Mouse (Mus musculus) sigmoid colon, adult 10 weeks (tissue): ENCODE results near the gene H2-DMb1. TPM values are rescaled to one million over a fixed set of nuclear protein-coding genes. Genes with fewer than 3 reads are reported as not detected.

Experiments used
- polyA plus RNA-seq: library from polyadenylated mRNA; stranded (reverse); fragments of 350-450 nt; fragmentation: Illumina TruSeq; extraction: RNeasy Lipid Tissue Mini Kit (QIAGEN cat#74804); gene quantifications from one replicate; pipeline ENCODE4 v1.2.3, GENCODE M21; 2014; ENCODE audit warnings: low read depth, low replicate concordance

The H2-DMb1 gene
- polyA plus RNA-seq: 6.3 TPM

GRCm38 (mm10) chr17:34152923-34153322 is at the start of gene H2-DMb1:
TSS of gene H2-DMb1 (plus strand) at chr17:34153072.

DNA sequence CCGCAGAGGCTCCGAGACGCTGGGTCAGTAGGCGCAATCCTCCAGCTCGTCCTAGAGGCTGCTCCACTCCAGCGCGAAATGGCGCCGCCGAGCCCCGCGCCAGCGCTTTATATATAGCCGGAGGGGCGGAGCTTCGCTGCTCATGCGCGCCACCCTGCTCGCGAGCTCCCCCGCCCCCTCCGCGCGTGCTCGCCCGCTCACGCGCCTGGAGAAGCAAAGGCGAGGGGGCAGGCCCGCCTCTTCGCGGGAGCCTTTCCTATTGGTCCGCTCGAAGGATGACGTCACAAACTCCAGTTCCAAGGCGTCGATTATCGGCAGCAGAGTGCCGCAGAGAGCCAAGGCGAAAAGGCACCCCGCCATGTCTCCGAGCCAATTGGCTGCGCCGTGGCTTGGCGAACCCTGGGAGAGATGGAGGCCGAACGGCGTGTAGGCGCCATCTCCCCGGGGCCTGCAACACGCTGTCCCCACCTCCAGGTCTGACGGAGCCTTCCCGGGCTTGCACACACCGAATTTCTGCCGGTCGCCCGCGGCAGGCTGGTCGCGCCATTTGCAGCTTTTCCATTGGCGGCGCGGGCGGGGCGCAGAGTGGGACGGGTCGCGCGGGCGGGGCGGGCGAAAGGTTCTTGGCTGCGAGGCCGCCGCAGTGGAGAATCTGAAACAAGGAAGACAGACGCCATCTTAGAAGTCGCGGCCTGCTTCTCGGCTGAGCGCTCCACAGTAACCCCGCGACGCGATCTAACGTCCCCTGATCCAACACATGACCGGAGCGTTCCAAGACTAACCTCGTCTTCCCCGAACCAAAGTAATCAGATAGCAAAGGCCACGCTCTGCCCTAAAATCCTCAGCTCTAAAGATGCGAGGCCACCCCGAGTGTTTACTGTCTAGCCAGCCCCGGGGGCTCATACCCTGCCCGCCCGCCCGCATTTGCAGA is 33.4 kb upstream of the H2-DMb1 start, which contains the start of gene H2-DMa:
Gene H2-DMa, plus strand, starts transcription at position 293 of the 931 bp plus-strand sequence.

GRCm38 (mm10) chr17:34122188-34122984 is 30.5 kb upstream of the H2-DMb1 start, which contains the start of gene Brd2:
TSS of gene Brd2 (minus strand) at chr17:34122634.

DNA sequence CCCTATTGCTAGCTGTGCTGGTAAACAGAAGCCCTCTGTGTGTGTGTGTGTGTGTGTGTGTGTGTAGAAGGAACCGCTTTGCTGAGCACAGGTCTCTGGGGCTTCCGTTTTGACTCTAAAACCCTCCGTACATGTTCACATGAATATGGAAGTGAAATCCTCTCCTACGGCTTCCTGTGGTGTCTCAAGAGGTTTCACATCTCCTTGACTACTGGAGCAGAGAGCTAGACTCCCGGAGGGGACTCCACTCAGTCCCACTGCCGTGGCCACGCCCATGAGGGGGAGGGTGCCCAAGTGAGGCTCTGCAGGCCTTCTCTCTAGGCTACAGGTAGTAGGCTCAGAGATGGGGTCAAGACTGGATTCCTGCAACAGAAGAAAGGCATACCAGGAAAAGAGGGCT is 9.8 kb upstream of the H2-DMb1 start, which contains the start of gene H2-DMb2:
Gene H2-DMb2, plus strand, starts transcription at position 275 of the 400 bp plus-strand sequence.

GRCm38 (mm10) chr17:34187261-34187916 is 34.5 kb downstream of the H2-DMb1 start, which contains the start of the genes Tap1 and Psmb9:
TSS of gene Tap1 (plus strand) at chr17:34187553.
TSS of gene Psmb9 (minus strand) at chr17:34187764.

DNA sequence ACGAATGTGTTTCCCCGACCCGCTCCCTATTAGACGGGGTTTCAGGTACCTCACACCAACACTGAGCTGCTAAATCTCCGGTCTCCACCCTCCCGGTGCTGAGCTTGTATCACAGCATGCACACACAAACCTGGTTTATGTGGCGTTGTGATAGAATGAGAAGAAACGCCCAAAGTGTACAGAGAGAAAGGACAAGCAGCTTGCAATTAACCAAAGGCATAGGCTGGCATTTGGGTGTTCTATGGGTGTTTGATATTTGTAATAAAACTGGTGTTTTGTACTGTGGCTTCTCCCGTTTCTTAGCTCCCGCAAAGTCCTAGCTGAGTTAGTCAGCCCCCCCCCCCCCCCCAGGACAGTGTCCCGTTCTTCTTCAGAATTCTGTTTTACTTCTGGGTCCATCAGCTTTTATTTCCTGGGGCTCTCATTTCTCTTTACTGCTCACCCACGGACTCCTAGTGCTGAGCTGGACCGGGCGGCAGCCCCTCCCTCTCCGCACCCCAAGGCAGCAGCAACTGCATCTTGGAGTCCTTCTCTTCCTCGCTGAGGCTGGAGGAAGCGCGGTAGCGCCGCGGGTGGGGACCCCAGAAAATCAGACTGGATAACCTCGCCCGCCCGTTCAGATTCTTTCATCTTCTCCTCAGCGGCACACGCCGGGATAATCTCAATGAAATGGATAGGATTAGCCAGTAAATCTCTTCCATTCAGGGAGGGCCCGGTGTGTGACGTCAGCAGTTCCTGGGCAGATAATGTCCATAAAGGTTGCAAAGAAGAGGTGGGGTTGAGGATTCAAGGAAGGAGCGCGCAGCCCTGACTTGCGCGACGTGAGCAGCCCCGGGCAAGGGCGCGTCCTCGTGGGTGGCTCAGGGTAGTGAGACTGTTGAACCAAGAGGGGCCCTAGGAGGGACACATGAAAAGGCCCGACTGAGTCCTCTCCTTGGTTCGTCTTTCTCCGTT is 44.3 kb downstream of the H2-DMb1 start, which contains the start of gene Psmb8:
Gene Psmb8, plus strand, starts transcription at position 781 of the 954 bp plus-strand sequence.

DNA sequence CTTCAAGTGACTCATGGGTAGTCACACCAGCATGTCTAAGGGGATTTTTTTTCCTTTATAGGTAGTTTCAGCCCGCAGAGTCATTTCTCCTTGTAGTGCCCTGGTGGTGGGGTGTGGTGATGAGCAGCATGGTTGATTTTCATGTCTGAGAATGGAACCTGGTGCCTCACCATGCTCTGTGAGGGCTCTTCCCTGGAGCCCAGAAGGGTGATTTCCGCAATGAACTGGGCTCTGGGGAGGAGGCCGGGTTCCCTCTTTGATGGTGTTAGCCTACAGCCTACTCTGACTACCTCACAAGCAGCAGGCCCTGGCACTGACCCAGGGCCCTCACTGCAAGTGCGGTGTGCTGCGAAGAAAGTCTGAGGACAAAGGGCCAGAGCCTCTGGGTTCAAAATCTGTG is 50.6 kb downstream of the H2-DMb1 start, which contains the start of gene Tap2:
Gene Tap2, plus strand, starts transcription at position 84 of the 400 bp plus-strand sequence.

Other genes starting within 250 kb of the H2-DMb1 start
- gene Platr17, start 247.9 kb upstream of the H2-DMb1 start, polyA plus RNA-seq: not detected
- 6.5 TPM for gene Daxx, start 243.7 kb upstream of the H2-DMb1 start, polyA plus RNA-seq
- gene Tapbp, start 237.2 kb upstream of the H2-DMb1 start, polyA plus RNA-seq: 54.8 TPM
- gene Zbtb22, start 237.2 kb upstream of the H2-DMb1 start, polyA plus RNA-seq: 1.8 TPM
- gene Rgl2, start 223.5 kb upstream of the H2-DMb1 start, polyA plus RNA-seq: 8.0 TPM
- 8.4 TPM for gene Pfdn6, start 212.7 kb upstream of the H2-DMb1 start, polyA plus RNA-seq
- gene Wdr46, start 212.4 kb upstream of the H2-DMb1 start, polyA plus RNA-seq: 0.25 TPM
- 0.38 TPM for gene B3galt4, start 201.6 kb upstream of the H2-DMb1 start, polyA plus RNA-seq
- gene Vps52, start 197.3 kb upstream of the H2-DMb1 start, polyA plus RNA-seq: 4.8 TPM
- 34.2 TPM for gene Rps18, start 197.1 kb upstream of the H2-DMb1 start, polyA plus RNA-seq
- gene H2-K1, start 152.7 kb upstream of the H2-DMb1 start, polyA plus RNA-seq: 407 TPM
- gene Ring1, start 128.4 kb upstream of the H2-DMb1 start, polyA plus RNA-seq: 1.8 TPM
- gene H2-Ke6, start 125.0 kb upstream of the H2-DMb1 start, polyA plus RNA-seq: 1.2 TPM
- gene Slc39a7, start 121.4 kb upstream of the H2-DMb1 start, polyA plus RNA-seq: 0.88 TPM
- 1.5 TPM for gene Rxrb, start 121.3 kb upstream of the H2-DMb1 start, polyA plus RNA-seq
- gene Col11a2, start 113.6 kb upstream of the H2-DMb1 start, polyA plus RNA-seq: 0.19 TPM
- gene H2-Oa, start 60.7 kb upstream of the H2-DMb1 start, polyA plus RNA-seq: not detected
- 1.8 TPM for gene H2-DMa, start 33.5 kb upstream of the H2-DMb1 start, polyA plus RNA-seq
- 212 TPM for gene Brd2, start 30.4 kb upstream of the H2-DMb1 start, polyA plus RNA-seq
- 6.1 TPM for gene H2-DMb2, start 9.8 kb upstream of the H2-DMb1 start, polyA plus RNA-seq
- 4.0 TPM for gene Tap1, start 34.5 kb downstream of the H2-DMb1 start, polyA plus RNA-seq
- 7.7 TPM for gene Psmb9, start 34.7 kb downstream of the H2-DMb1 start, polyA plus RNA-seq
- 4.4 TPM for gene Psmb8, start 44.6 kb downstream of the H2-DMb1 start, polyA plus RNA-seq
- not detected for gene Tap2, start 50.5 kb downstream of the H2-DMb1 start, polyA plus RNA-seq
- gene H2-Ob, start 85.8 kb downstream of the H2-DMb1 start, polyA plus RNA-seq: 25.2 TPM
- gene H2-Ab1, start 104.6 kb downstream of the H2-DMb1 start, polyA plus RNA-seq: 61.2 TPM
- gene H2-Aa, start 134.8 kb downstream of the H2-DMb1 start, polyA plus RNA-seq: 101 TPM
- gene H2-Eb1, start 152.8 kb downstream of the H2-DMb1 start, polyA plus RNA-seq: 6.3 TPM
- gene H2-Eb2, start 172.6 kb downstream of the H2-DMb1 start, polyA plus RNA-seq: 5.7 TPM
- 1.0 TPM for gene Btnl2, start 201.8 kb downstream of the H2-DMb1 start, polyA plus RNA-seq
- 27.9 TPM for gene Btnl1, start 224.1 kb downstream of the H2-DMb1 start, polyA plus RNA-seq
- gene BC051142, start 245.7 kb downstream of the H2-DMb1 start, polyA plus RNA-seq: 2.1 TPM